Mouse (Mus musculus) layer of hippocampus, adult 8-10 months (tissue): Measurements from ENCODE around the gene Cdc37l1. TPM values are rescaled to one million over a fixed set of nuclear protein-coding genes. Genes with fewer than 3 reads are reported as not detected.

Source experiments
- DNase-seq, 2 experiments: peaks; one replicate each; pipeline ENCODE4 v3.0.0; 2022; ENCODE audit warnings: low spot score in 2 of 2
- total RNA-seq, 4 experiments: library from RNA; stranded (reverse); gene quantifications; 2 replicates each; pipeline ENCODE4 v1.2.4; 2022

The Cdc37l1 gene
- total RNA-seq, 4 experiments from 2014 or later: 110 to 130 (median 117) TPM

DNA sequence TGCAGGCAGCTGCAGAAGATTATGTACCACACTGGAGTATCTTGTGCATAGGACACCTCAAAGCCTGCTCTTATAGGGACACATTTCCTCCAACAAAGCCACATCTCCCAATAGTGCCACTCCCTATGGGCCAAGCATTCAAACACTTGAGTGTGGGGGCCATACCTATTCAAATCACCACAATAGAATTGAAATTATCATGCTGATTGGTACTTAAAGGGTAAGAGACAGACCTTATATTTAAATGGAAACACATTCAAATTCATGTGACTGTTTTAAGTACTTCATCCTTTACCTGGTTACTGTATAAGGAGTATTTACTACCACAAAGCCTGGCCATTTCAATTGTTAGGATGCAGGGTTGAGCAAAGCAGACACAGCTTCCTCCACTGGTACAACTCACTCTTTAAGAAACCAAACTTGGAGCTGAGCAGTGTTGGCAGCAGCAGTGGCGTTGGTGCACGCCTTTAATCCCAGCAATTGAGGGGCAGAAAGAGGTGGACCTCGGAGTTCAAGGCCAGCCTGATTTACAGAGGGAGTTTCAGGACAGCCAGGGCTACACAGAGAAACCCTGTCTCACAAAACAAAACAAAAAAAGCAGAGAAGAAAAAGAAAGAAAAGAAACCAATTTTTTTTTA lies 18.0 kb downstream of the Cdc37l1 start:
- DNase-seq: no peak

DNA sequence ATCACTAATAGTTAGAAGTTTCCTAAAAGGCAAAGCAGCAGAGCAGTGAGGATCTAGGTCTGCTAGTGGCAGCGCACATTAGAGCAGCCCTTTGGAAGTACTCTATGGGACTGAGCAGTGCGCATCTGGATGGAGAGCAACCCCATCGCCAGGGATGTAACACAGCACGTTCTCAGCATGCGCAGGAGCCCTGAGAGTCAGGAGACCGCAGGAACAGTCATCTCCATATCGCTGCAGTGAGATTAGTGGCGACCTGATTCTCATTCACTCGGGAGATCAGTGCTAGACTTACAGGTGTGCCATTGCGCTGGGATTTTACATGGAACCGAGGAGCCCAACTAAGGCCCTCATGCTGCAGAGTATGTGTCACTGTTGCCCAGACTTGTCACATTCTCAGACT lies 18.9 kb downstream of the Cdc37l1 start:
- no peak for DNase-seq

DNA sequence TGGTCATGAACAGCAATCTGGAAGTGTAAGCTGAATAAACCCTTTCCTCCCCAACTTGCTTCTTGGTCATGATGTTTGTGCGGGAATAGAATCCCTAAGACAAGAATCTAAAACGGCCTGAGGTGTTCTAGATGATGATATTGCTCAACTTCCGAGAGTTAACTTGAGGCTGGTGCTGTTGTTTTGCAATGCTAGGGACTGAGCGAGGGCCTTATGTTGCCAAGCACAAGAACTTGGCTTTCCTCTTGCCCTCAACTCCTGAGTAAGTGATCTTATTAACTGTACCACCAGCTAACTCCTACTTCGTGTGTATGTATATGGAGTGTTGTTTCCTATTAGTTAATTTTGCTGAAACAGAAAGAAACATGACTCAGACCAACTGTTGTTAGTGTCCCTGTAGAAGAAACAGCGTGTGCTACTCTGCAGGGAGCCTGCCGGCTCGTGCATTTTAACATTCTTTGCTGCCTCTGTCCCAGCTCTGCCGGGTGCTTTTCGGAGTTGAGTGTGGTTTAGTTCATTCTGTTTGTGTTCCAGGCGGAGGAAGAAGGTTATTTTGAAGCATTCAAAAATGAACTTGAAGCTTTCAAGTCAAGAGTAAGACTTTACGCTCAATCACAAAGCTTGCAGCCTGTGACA lies 21.3 kb downstream of the Cdc37l1 start:
- DNase-seq: no peak

DNA sequence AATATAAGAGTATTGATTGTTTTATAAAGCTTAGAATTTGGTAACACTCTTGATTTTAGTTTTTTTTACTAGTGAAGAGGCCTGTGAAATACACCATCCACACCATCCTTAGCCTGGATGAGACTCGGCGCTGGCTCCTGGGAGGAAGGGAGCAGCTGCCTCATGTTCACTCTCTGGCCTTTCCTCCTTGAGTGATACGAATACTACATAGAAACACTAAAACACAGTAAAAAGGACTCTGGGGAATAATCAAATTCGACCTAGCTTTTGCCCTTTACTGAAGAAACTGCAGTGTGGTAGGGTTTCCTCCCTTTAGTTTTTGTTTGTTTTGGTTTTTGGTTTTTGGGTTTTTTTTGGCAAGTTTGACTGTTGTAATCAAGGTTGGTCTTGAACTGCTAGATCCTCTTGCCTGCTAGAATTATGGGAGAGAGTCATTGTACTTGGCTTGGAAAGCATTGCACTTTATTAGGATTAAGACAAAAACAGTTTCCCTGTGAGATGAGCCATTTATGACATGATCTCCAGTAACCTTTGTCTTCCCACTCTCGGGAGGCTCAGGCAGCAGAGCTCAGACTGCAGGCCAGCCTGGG lies 24.4 kb downstream of the Cdc37l1 start:
- no peak for DNase-seq

DNA sequence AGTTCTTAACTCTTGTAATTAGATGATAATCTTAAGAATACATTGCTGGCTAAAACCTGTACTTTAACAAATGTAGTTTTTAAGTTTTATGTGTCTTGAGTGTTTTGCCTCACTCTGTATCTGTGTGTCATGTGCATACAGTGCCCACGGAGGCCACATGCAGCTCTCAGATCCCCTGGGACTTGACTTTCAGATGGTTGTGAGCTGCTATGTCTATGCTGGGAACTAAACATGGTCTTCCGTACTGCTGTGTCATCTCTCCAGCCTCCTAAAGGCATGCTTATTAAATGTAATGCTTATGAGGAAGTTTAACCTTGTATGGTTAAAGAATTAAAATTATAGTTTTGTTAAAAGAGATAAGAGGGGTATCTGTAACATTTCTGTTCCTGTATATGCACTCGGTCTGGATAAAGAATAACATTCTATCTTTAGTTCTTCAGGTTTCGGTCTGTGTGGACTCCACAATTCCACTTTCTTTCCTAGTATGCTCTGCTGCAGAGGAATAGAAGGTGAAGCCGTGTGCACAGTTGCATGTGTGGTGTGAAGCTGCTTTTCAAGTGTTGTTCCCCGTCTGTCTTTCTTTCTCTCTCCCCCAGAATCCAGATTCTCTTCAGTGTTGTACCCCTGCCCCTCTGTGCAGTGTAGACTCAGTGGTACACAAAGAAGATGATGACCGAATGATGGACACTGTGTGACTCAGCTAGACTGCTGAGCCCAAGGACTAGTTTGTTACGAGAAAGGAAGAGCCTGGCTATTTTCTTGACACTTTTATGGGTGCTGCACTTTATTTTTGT lies 25.5 kb downstream of the Cdc37l1 start:
- DNase-seq: no peak

DNA sequence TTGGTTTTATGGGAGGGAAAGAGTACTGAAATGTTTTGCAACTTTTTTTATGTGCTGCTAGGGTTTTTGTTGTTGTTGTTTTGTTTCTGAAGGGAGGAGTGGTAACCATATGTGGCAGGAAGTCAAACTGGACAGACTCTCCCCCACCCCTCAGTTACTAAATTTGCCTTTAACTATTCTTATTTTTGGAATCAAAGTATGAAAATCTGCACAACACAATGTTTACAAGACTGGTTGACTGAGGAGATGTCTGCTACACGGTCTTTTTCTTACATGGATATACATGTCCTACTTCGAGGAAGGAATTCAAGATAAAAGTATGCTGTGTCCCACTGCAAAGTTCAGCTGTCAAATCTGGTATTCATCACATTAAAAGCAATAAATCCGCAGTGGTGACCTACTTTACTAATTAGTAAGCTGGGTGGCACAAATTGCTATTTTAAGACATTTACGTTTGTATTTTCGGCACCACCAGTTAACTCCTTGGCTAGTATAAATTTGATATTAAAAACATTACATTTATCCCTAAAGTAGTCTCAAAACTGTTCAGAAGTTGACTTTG lies 26.1 kb downstream of the Cdc37l1 start:
- no peak for DNase-seq

DNA sequence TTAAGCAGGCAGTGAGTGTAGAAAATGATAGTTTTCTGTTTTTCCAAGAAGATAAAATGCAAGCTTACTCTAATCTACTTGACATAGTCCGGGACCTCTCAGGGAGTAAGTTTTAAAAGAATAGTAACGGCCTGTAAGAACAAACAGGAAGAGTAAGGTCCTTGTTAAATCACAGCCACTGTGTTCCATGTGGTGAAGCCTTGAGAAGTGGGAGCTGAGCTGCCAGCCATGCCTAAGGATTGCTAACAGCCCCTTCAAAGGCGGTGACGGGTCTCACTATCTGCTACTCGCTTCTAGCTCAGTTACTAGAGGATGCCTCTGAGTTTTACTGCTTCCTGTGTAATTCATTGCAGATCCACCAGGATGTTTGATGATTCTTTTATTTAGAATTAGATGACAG lies 26.6 kb downstream of the Cdc37l1 start:
- no peak for DNase-seq

DNA sequence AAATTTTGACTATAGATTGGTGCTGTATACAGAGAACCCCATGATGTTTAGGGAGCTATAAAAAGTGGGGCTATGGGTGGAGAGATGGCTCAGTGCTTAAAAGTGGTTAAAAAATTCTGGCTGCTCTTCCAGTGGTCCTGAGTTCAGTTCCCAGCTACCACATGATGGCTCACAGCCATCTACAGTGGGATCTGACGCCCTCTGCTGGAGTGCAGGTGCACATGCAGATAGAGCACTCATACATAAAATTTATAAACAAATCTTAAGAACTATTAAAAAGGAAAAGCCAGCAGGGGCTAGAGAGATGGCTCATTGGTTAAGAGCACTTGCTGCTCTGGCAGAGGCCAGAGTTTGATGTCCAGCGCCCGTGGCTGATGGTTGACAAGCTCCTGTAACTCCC lies 29.5 kb downstream of the Cdc37l1 start:
- no peak for DNase-seq

DNA sequence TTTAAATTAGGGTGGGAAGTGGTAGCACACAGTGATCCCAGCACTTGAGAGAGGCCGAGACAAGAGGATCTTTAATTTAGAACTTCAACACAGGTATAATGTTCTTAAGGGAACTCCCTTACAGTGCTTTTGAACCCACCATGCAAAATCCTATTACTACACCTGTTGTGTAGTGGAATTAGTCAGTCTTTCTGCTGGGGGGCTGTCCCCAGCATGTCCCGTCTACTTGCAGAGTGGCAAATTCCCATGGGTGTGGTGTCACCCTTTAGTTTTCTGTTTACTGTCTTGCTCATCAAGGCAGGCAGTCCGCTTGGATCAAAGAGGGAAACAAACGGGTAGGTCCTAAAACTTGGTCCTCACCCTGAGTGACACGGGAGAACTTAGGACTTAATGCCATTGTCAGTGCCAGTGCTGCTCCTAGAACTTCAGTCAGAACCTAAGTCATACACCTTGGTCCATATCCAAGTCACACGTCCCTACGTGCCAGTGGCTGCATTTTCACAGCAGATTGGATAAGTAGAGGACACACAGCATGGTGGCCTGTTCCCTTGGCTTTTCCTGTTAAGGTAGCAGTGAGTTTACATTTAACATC lies 31.7 kb downstream of the Cdc37l1 start:
- DNase-seq: no peak

DNA sequence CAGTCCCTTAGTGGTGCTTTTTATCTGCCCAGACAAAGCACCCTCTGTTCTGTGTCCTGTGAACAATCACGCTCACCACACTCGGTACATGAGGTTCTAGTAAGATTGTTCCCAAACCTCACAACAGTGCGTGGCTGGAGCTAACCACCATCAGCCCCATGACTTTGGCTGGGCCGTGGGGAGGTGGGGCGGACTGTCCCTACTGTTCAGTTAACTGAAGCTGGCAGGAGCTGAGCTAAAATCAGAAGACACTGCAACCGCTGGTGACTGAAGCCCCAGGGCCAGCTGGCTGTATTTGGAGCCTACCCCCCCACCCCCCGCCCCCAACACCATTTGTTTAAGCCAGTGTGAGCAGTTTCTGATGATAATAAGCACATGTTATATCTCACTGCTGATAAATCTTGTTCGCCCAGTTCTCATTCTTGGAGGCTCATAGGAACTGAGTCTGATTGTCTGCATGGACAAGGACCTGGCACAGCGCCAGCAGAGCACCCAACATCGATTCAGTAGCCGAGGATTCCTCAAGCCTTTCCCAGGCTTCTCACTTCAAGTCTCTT lies 34.3 kb downstream of the Cdc37l1 start:
- peak; percentile 43 to 71 for DNase-seq

DNA sequence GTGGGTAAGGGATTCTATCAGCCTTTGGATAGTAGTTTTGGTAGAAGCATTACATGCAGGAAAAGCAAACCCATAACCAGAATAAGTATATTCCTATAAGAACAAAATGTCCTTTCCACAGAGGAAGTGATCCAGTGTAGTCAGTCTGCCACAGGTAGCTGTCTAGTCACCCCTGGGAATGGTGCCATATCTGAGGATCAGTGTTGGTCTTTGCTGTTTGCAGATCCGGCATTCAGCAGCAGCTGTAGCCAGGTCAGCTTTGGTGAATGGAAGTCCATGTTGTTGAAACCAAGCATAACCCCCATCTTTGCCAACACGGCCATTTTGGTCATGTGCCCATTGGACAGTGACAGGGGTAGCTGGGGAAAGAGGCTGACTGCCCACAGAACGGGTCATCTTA lies 41.6 kb downstream of the Cdc37l1 start:
- DNase-seq: no peak

DNA sequence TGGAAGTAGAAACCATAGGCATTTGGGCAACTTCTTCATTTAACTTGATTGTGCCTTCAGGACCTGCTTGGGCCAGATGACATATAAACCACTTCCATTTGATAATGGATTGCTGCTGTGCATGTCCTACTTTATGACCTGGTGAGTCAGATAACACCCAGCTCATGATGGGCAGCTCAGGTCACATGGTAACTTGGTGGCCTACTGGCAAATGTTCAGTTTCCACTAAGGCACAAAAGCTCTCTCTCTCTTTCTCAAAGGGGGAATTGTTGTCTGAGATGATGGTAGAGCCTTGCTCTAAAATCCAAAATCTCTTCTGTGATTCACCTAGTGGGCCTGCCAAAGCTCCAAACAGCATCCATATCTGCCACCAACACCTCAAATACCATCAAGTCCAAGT lies 42.5 kb downstream of the Cdc37l1 start:
- no peak for DNase-seq

DNA sequence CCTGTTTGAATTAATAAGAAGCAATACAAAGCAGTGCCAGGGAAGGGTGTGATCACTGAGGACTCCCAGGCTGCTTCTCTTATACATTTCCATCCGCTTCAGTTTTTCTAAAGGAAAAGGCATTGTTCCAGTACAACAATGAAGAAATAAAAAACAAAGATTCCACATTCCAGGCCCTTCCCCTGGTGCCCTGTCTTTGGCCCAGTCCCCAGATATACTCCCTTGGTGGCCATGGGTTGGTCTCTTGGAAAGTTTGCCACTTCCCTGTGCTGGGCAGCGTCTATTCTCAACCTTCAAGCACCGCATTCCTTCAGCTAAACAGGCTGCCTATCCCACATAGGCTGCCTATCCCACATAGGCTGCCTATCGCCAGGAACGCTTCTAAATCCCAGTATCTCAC lies 46.9 kb downstream of the Cdc37l1 start:
- DNase-seq: no peak

DNA sequence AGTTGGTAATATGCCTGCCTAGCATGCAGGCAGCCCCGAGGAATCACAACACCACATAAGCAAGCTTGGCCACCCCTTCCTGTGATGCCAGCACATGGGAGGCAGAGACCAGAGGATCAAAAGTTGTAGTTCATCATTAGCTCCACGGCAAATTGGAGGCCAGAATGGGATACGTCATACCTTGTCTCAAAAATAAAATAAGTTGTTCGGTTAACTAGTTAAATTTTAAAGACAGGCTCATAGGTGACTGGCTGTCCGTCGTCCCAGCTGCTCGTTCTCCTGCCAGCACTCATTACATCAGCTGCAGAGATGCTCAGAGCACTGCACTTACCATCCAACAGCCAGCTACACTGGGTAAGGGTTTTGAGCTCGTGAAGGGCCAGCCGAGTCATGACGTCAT lies 47.4 kb downstream of the Cdc37l1 start:
- DNase-seq: no peak

DNA sequence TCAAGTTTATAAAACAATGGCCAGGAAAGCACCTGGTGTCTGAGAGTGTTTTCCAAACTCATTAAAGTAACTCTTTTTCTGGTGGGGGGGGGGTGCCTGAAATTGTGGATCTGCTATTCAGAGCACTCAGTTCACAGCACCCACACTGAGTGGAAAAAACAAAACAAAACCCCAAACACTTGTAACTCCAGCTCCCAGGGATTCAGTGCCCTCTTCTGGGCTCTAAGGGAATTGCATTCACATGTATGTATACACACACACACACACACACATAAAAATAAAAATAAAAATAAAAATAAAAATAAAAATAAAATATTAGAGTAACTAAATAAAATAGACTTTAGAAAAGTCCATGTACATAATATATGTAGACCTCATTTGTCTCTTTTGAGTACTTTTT lies 49.2 kb downstream of the Cdc37l1 start:
- no peak for DNase-seq

DNA sequence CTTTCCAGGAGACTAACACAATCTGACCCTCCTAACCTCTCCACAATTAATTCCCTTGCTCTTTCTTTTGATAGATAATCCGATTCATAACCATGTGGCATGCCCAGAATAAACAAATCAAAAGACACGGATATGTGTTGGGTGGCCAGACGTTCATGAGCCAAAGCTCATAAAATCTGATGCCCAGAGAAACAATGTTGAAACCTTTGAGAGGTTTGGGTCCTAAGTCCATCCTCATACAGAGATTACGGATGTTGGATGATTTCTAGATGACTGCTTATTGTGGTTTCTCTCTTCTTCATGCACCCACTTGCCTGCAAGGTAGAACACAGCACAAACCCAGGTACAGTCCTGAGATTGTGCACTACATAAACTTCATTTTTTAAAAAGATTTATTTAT lies 50.1 kb downstream of the Cdc37l1 start:
- no peak for DNase-seq

DNA sequence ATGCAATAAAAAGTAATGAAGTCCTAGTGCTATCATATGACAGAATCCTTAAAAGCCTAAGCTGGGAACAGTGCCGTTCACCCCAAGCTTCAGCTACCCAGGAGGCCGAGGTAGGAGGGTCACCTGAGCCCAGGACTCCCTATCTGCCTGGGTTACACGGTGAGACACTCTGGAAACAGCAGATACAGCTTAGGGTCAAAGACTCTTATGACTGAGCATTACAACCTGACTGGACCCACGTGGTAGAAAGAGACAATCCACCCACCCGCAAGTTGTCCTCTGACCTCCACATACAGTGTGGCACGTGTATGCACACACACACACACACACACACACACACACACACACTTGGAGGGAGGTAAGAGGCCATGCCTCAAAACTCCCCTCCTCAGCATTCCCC lies 52.0 kb downstream of the Cdc37l1 start:
- DNase-seq: no peak

DNA sequence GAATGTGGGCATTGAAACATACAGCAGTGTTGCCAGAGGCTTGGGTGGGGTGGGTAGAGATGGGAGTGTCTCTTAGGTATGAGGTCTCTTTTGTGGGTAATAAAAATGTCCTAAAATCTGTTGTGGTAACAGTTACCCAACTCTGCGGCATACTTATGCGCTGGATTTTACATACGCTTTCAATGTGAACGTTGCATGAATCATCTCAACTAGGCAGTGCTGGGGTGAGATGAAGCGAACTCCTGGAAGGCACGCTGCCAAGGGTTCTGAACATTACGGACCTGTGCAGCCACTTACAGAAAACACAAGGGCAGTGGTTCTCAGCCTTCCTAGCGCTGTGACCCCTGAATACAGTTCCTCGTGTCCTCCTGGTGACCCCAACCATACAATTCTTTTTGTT lies 52.5 kb downstream of the Cdc37l1 start:
- no peak for DNase-seq

DNA sequence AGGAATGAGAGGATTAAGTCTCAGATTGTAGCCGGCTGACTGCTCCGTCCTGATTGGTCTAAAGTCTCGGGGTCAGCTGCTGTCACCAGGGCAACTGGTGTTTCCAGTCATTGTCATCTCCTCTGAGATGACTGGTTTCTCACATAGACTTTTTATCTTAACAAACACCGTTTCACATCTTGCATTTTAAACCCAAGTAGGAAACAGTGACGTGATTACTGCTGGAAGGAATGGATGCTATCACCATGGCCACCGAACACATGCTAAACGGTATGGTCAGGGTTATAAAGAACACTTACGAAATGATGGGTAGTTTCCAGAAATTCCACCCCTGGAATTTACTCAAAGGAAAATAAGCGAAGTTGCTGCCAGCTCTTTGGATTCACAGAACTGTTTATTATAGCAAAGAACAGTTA lies 54.2 kb downstream of the Cdc37l1 start:
- no peak for DNase-seq

DNA sequence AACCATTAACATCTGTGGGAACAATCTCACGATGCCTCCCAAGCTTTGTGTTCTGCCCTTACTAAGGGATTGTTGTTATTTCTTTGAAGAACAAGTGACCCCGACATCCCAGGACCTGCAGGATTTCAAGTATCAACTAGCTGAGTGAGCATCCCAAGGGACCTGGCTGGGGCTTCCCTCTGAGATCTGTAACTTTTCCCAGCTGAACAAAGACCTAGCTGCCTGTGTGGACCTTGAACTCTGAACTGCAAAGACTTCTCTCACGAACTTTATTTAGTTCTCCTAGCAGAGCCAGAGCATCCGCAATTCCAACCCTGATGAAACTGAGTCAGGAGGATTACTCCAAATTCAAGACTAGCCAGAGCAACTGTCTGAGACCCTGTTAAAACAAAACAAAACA lies 55.2 kb downstream of the Cdc37l1 start:
- DNase-seq: no peak

DNA sequence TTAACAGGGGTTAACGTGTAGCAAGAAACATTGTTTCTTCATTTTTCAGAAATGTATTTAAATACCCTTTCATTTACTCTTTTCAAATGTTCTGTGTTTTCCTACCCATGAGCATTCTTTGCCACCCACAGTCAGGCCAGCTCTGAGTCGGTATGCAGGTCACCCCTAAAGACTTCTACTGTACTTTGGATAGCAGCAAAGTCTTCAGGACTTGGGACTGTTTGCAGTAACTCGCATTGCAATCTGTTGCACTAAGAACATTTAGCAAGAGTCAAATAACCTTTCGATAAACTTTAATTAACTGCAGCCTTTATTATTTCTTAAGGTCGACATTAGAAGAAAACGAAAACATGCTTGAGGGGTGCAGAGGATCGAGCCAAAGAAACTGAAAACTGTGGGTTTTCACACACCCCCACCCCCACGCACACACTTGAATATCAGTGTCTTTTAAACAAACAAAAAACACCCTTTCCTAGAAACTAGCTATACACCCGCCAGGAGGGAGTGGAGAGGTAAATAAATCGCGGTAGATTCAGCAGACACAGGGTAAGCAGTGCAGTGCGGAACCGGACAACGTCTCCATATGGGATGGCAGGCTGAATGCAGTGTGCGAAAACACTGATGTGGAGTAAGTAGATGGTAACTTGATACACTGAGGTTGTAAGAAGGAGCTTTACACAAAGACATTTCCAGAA lies 56.0 kb downstream of the Cdc37l1 start:
- DNase-seq: no peak
